Mouse (Mus musculus): ENCODE data around the gene Hsdl2.

The Hsdl2 gene

DNA sequence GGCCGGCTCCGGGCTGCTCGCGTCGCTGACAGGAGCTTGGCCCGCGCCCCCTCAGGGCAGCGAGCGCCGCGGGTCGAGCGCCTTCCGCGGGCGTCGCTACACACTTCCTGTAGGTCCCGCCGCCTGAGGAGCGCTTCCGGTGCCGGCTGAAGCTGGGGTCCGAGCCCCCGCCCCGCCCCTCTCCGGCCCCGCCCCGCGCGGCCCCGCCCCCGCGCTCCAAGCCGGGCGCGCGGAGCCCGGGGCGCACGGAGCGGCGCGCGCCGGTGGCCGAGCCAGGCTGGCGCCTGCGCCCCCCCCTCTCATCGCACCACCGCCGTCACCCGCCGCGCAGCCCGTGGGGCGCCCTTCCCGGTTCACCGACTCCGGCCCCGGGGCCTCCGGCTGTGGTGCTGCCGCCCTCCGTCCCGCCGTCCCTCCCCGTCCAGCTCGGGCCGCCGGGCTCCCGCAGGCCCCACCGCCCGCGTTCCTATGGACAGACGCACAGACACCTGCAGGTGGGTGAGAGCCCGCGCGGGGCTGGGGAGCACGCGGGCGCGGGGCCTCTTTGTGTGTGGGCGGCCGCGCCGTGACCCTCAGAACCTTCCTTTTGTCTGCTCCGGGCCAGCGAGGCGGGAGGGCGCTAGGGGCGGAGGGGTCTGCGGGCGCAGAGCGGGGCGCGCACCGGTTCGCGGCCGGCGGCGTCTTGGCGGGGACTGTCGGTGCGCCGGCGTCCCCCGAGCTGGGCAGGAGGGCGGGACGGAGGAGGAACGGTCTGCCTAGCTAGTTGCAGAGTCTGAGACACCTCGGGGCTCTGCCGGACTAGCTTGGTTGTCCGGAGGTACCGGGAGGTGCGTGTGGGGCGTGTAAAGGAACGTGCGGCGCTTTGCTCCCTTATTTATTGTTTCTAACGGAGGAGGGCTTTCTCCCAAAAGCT is 44.9 kb downstream of the Hsdl2 start, which contains the start of gene E130308A19Rik:
E130308A19Rik (plus strand) TSS at position 214 of the 913 bp plus-strand sequence.
- DNase-seq (ENCODE audit: low read depth, low spot score) = no peak

DNA sequence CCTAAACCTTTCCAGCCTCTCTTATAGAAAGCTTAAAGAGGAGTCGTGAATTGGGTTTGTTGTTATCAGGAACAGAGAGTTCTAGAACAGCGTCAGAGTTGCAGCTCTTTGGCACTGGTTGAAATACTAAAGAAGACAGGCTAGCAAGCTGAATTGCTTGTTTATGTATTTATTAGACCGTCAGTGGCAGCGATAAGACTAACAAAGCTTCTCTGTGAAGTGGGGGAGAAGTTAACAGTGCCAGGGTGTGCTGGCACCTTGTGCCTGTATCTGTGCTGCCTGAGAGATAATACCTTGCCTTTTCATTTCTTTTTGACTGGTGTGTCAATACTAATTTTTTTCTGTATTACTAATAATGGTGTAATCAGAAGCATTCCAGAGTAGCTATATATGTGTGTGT is 46.9 kb downstream of the Hsdl2 start:
- DNase-seq (ENCODE audit: low read depth, low spot score) = no peak

DNA sequence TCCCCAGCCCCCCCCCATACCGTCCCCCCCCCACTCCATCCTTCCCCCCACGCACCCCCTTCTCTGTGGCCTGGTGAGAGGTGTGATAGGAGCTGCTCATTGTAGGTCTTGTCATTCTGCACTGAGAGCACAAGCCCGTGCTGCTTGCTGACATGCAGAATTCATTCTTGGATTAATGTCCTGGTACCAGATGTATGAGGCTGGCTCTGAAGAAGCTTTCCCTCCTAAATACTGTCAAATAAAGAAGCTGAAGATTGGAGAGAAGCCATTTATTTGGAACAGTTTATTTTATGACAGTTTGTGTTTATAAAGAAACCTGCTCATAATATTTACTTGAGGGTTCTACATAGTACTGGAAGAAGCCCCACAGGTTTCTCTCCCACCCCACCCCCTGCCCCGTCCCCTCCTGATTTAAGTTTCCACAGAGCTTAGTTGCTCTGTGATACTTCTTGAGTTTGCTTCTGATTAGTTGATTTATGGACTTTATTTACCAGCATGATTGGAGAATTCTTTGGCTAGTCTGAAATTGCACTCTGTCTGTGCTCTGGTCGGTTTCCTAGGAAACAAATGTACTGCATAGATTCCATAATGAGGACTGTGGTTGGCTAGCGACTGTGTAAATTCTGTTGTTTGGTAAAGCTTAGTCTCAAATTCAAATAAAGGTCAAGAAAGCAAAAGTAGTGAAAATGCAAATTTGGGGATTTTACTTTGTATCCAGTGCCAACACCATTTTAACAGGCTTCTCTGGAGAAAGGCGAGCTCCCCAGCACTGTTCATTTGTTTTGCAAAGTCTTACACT is 47.9 kb downstream of the Hsdl2 start:
- DNase-seq (ENCODE audit: low read depth, low spot score) = no peak

DNA sequence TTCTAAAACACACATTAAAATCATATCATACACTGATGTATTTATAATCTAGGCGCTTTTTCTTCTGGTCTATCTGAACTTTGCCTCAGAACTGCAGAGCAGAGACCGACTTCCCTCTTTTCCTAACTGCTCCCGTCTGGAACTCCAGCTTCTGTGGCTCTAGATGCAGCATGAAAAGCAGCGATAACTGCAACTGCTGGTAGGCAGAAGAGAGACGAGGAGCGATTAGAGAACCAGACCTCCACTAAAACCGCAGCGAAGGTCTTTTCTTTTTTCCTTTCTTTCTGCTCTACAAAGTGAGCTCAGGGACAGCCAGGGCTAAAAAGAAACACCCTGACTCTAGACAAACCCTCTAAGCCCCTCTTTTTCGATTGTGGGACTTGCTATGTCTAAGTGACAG is 48.8 kb downstream of the Hsdl2 start:
- DNase-seq (ENCODE audit: low read depth, low spot score) = no peak

DNA sequence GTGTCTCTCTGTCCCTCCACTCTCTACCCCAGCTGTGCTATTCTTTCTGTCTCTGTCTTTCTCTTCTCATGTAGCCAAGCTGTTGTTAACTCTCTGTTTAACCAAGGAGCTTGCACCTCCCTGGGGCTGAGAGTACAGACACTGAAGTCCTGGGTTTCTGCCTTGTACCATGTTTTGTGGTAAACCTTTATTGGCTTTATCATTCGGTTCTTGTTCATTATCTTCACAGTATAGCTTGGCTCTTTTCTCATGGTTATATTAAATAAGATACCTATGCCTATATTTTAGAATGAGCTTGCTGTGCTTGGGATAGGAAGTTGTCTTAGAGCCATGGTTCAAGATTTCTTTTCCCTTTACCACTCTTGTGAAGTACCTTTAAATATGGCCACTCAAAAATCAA is 53.2 kb downstream of the Hsdl2 start:
- no peak for DNase-seq (ENCODE audit: low read depth, low spot score)

DNA sequence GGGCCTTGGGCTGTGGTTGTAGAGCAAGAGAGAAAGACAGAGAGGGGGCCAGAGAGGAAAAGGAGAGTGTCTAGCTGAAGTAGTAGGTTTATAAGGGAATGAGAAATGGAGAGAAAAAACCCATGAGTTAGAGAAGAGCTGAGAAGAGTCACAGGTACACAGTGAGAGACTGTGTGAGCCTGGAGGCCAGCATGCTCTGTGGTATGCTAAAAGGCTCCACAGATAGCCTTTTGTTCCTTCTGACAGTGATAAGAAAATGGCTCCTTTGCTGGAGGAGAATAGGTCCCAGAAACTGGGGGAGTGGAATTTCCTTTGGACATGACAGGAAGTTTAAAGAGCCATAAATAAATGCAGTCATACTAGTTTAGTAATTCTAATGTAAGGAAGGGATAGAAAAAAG is 57.8 kb downstream of the Hsdl2 start:
- DNase-seq (ENCODE audit: low read depth, low spot score) = no peak

DNA sequence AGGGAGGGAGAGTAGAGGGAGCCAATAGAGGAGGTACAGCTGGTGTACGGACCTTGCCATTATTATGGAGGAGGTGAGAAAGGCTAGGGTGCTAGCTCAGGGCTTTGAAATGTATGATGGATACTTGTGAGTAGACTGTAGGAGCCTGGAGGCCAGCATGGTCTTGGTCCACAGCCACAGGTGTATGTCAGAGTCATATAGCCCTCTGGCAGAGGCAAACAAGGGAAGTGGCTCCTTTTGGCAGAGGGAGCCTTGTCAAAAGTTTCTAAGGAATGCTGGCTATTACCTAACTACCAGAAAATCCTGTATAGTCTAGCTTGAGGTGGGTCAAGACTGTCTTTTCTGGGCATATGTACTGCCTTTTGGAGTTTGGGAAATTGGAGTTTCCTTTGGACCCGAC is 59.4 kb downstream of the Hsdl2 start:
- DNase-seq (ENCODE audit: low read depth, low spot score) = no peak

DNA sequence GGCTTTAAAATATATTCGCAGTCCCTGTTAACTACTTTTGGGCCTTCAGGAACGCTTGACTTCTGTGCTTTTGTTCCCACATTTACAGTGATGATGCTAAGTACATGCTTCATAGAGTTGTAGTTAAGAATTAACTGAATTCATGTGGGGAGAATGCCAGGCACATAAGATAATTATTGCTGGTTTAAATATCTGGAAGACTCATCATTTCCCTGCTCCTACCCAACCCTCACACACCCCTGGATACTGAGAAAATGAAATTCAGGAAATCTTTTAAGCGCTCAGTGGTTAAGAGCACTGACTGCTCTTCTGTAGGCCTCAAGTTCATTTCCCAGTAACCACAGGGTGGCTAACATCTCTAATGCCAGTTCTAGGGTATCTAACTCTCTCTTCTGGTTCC is 60.7 kb downstream of the Hsdl2 start:
- DNase-seq (ENCODE audit: low read depth, low spot score) = no peak

DNA sequence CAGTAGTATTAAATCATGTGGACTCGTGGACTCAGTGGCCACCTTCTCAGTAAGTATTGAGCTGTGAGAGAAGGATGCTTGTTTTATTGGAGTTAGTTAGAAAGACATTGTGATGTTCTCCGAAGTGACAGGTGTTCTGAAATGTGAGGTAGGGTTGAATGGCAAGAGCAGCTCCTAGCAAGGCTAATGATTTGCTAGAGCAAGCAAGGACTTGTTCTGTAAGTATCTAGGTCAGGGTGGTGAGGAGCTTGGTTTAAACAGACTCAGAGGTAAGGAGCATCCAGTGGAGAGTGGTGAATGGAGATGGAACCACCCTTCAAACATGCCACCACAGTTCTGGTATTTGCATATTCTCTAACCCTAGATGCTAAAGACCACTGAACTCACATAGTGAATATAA is 61.3 kb downstream of the Hsdl2 start:
- no peak for DNase-seq (ENCODE audit: low read depth, low spot score)

DNA sequence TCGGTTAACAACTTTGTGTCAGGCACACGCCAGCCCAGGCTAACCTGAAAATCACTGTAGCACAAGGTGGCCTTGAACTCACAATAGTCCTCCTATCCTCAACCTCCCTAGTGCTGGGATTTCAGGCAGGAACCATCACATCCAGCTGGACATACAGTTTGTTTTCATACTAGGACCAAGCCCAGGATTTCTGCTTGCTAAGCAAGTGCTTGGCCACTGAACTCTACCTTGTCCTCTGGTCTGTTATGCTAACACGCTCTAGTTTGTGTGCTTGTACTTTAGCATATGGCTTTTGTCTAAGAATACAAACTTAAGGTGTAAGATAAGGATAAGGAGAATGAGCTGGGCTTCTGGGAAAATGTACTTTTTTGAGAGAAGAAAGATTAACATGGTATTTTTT is 63.1 kb downstream of the Hsdl2 start:
- no peak for DNase-seq (ENCODE audit: low read depth, low spot score)

DNA sequence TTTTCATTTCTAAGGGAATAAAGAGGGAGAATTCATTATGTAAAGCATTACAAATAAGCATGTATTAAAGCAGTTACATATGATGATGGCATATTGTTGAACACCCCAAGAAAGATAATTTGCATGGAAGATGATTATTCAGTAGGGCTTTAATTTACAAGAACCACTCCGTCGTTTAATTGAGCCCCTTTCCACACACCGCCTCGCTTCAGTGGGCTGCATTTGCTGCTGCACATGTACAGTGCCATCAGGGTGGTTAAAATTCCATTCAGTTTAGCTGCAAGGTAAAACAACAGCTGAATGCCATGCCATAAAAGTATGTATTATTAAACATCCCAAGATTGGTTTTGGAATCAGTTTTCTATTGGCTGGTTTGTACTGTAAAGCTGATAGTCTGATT is 63.6 kb downstream of the Hsdl2 start:
- DNase-seq (ENCODE audit: low read depth, low spot score) = no peak

DNA sequence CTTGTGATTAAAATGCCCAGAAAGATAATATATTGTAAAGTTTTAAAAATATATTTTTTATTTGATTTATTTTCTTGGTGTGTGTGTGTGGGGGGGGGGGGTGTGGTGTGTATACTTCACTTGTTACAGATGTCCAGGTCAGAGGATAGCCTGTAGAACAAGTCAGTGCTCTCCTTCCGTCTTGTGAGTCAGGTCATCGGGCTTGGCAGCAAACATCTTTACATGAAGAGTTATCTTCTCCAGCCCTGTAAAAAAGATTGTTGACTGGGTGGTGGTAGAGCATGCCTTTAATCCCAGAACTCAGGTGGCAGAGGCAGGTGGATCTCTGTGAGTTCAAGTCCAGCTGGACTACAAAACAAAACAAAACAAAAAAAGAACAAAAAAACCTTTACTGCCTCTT is 64.2 kb downstream of the Hsdl2 start:
- DNase-seq (ENCODE audit: low read depth, low spot score) = no peak

DNA sequence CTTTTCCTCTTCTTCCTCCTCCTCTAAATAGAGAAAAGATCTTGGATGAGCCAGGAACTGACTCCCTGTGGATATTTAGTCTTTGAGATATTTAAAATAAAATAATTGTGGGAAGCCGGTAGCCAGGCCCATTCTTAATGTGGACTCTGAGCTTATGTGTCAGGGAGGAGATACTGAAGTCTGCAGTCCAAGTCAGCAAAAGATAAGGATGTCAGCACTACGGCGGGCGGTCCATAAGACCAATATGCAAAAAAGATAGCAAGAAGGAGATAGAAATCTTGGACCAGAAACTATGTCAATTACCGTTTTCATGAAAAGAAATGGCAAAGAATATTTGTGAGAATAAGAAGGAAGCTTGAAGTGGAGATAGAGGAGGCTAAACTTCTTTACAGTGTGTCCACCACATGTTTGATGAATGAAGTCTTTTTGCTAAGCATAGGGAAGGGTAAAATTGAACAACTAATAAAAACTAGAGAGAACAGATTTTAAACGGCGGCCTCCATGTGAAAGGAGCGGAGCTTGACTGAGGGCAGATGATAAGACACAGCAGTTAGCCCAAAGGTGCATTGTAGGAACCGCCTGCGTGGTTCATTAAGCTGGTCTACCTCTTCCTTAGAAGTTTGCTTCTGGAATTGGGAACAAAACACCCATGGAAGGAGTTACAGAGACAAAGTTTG is 64.8 kb downstream of the Hsdl2 start:
- DNase-seq (ENCODE audit: low read depth, low spot score) = no peak

DNA sequence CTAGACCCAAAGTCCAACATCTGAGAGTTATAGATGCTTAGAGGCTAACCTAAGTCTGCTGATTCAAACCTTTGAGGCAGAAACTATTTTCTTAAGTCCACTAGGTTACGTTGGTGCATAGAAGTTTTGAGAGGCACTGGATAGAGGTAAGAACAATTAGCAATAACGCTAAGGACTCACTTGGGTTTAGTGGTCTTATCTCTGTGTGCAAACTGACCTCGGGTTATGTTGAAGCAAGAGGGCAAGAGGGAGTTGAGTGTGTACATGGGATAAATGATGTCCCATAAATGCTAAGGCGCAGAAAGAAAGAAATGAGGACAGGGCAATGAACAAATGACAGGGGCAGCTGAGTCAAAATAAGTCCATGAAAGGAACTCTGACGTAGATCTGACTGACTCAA is 67.8 kb downstream of the Hsdl2 start:
- no peak for DNase-seq (ENCODE audit: low read depth, low spot score)

DNA sequence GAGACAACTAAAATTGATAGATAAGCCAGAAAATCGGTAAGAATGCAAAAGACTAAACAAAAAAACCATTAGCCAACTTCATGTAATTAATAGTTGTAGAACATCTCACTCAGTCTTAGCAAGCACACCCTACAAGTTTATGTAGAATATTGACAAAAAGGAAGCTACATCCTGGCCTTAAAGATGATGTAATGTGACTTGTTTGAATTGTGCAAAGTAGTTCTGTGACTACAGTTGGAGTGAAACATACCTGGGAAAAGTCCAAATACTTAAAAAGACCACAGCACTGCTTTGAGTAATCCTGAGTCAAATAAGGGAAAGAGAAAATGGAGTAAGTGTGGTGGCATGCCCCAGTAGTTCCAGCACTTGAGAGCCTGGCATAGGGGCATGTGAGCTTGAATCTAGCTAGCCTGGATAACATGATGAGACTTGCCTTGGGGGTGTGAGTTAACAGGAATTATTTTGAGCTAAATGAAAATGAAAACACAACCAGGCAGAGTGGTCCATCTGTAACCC is 70.9 kb downstream of the Hsdl2 start:
- no peak for DNase-seq (ENCODE audit: low read depth, low spot score)

DNA sequence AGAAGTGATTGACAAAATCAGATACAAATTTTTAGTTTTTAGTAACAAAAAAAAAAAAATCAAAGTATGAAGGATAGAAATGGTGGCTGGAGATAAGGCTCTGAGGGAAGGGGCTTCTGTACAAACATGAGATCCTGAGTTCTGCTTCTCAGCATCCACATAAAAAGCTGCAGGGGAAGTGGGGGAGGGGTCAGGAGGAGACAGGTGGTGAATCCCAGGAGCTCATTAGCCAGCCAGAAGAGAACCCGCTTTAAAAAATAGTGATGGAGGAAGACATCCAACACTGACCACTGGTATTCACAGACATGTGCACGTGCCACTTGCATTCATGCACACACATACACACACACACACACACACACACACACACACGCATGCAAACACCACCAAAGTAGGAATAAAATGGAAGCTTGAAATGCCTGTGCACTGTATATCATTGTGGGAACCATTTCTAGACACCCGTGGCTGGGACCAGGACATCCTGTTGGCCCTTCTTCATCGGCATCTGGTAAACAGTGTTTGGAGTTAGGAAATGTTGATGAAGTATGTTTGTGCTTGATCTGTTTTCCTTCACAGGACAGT is 74.8 kb downstream of the Hsdl2 start:
- no peak for DNase-seq (ENCODE audit: low read depth, low spot score)

DNA sequence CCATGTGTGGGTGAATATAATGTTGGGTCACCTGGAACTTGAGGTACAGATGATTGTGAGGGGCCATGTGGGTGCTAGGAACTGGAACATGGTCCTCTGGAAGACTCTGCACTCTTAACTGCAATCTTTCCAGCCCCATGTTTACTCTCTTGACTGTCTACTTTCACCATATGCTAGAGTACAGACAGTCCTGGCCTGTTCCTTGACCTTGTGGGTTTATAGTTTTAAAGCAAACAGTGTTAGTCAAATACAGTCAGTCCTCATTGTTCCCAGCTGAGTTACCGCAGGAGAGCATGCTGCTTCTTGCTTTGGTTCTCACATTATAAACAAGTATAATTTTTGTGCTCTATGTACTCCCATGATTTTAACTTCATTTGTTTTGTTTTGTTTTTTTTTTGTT is 80.8 kb downstream of the Hsdl2 start:
- DNase-seq (ENCODE audit: low read depth, low spot score) = no peak

DNA sequence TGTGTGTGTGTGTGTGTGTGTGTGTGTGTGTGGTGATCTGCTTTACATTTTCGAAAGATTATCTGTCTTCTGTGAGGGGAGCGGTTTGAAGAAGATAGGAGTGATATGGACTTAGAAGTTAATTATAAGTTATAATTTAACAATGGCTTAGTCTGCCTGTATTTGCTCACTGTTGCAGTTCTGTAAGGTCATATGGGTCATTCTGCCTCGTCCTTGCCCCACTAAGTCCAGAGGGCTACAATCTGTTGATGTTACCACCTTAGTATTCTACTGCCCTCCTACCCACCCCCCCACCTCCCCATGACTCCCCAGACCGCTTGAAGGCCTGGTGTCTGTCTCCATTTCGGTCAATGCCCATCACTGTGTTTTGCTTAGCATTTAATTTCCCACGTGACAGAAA is 82.1 kb downstream of the Hsdl2 start:
- no peak for DNase-seq (ENCODE audit: low read depth, low spot score)

DNA sequence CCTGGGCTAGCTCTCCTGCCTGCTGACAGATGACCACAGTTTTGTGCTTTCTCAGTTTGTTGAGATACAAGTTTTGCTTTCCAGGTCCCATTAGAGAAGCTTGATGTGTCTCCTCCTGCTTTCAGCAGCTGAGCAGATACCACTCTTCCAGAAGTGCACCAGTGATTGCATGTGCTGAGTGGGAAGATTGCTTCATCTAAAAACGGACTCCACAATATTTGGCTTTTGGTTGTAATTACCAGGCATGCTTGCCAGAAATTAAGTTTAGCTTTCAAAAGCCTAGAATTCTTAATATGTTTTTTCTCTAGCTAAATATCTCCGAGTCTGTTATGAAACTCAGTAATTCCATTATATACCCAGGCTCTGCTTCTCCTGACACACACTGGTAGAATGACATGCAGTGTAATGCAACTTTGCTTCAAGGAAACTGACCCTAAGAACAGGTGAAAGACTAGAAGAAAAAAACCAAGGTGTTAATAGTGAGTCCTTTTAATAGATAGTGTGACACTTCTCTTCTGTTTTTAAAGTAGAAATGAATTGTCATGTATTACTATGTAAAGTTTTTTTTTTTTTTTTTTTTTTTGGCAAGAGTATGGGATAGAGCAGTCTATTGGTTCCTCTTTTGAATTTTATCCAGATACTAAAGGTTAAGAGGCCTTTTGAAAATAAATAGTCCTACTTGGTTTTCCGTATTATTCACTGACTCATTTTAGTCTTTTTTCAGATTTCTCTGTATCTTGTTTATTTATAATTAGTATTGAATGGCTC is 85.4 kb downstream of the Hsdl2 start:
- DNase-seq (ENCODE audit: low read depth, low spot score) = no peak

DNA sequence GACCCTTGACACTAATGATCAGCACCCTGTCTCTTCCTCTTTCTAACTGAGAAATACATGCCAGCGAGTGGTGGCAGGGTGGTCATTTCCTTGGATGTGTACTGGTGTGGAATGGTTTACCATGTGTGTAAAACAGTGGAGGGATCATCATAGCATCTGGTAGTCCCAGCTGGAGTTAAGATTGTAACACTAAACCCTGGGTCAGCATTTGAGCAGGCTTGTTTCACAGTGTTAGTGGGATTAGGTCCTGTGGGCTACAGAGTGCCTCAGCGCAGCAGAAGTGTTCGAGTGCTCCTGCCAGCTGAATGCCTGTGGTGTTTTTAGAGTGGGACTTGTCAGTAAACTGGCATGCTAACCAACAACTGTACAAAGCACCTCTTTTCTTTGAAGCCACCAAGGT is 86.7 kb downstream of the Hsdl2 start:
- no peak for DNase-seq (ENCODE audit: low read depth, low spot score)
